Mouse (Mus musculus) CH12.LX (cell line): ENCODE measurements at regions not wholly inside any gene's neighbourhood (a gene's known extent, or its start where the extent isn't known, plus 50 kb on each side); places are given as distances from the start of the nearest gene placed in this dataset.

Experiments used
- DNase-seq: peaks from one replicate; pipeline ENCODE4 v3.0.0-alpha.2; 2013; ENCODE audit errors: extremely low read depth
- H3K27ac ChIP-seq: 2 replicates; pipeline ENCODE4 v1.5.1; 2012; ENCODE audit warnings: low read depth, mild to moderate bottlenecking, control low read depth, moderate library complexity; ENCODE audit not compliant: insufficient read depth
- H3K27me3 ChIP-seq: replicated peaks from 2 replicates; pipeline ENCODE3; 2012; ENCODE audit warnings: inconsistent platforms
- H3K36me3 ChIP-seq, 2 experiments: replicated peaks in 1 of 2; 2 replicates each; pipeline versions ENCODE3 to v1.6.1; 2012; ENCODE audit warnings: inconsistent platforms in 1 of 2, low read length in 1 of 2, mild to moderate bottlenecking in 1 of 2, mixed read lengths in 1 of 2, moderate library complexity in 1 of 2; ENCODE audit not compliant: control insufficient read depth in 1 of 2, insufficient read depth in 1 of 2
- H3K4me1 ChIP-seq, 2 experiments: 2 replicates each; pipeline ENCODE4 v1.6.1; 2012; ENCODE audit warnings: inconsistent platforms in 1 of 2, moderate library complexity in 1 of 2; ENCODE audit not compliant: insufficient read depth in 2 of 2, control insufficient read depth in 1 of 2
- H3K4me2 ChIP-seq: 2 replicates; pipeline ENCODE4 v1.6.1; 2012; ENCODE audit warnings: low read depth, mild to moderate bottlenecking, control low read depth; ENCODE audit not compliant: poor library complexity, insufficient read depth, severe bottlenecking
- H3K4me3 ChIP-seq, 3 experiments: fragments of 150-350 bp in 1 of 3; sonication (generic) in 1 of 3; replicated peaks in 1 of 3; 2 replicates each; pipeline versions ENCODE3 to v1.5.1; 2011 to 2012; ENCODE audit warnings: low read depth in 2 of 3, low read length in 2 of 3, mild to moderate bottlenecking in 2 of 3, moderate library complexity in 2 of 3, control low read depth in 1 of 3, improper control_type of control experiment in 1 of 3, inconsistent platforms in 1 of 3, mixed read lengths in 1 of 3; ENCODE audit not compliant: poor library complexity in 1 of 3
- H3K79me2 ChIP-seq: replicated peaks from 2 replicates; pipeline ENCODE4 v1.6.1; 2012; ENCODE audit warnings: mild to moderate bottlenecking, moderate library complexity; ENCODE audit not compliant: control insufficient read depth, poor library complexity, insufficient read depth, severe bottlenecking; ENCODE audit errors: extremely low read depth
- H3K9ac ChIP-seq: 2 replicates; pipeline ENCODE4 v1.6.1; 2012; ENCODE audit warnings: low read depth, mild to moderate bottlenecking, control low read depth, moderate library complexity; ENCODE audit not compliant: insufficient read depth
- H3K9me3 ChIP-seq: replicated peaks from 2 replicates; pipeline ENCODE3; 2012; ENCODE audit warnings: low read length, inconsistent platforms, mixed read lengths
- CTCF ChIP-seq, 2 experiments: IDR thresholded peaks in 1 of 2; conservative IDR thresholded peaks in 1 of 2; 2 replicates each; pipeline ENCODE4 v1.5.1; 2011 to 2012; ENCODE audit warnings: low read depth in 2 of 2, low read length in 2 of 2, improper control_type of control experiment in 1 of 2, inconsistent platforms in 1 of 2, mild to moderate bottlenecking in 1 of 2, moderate library complexity in 1 of 2
- E2F4 ChIP-seq: IDR thresholded peaks from 2 replicates; pipeline ENCODE4 v1.6.1; 2011; ENCODE audit warnings: low read depth, low read length, improper control_type of control experiment; ENCODE audit not compliant: insufficient replicate concordance
- EP300 ChIP-seq: IDR thresholded peaks from 2 replicates; pipeline ENCODE4 v1.6.1; 2011; ENCODE audit warnings: low read length, improper control_type of control experiment
- HCFC1 ChIP-seq: IDR thresholded peaks from 2 replicates; pipeline ENCODE4 v1.6.1; 2012; ENCODE audit warnings: low read depth, mild to moderate bottlenecking, inconsistent platforms, low read length, improper control_type of control experiment
- IRF4 ChIP-seq: IDR thresholded peaks from 2 replicates; pipeline ENCODE4 v1.6.1; 2014; ENCODE audit warnings: low read depth, mild to moderate bottlenecking, inconsistent platforms, low read length, improper control_type of control experiment
- KAT2A ChIP-seq: IDR thresholded peaks from 2 replicates; pipeline ENCODE4 v1.6.1; 2012; ENCODE audit warnings: low read length, improper control_type of control experiment, inconsistent platforms; ENCODE audit not compliant: insufficient replicate concordance
- MAZ ChIP-seq: IDR thresholded peaks from 2 replicates; pipeline ENCODE4 v1.6.1; 2012; ENCODE audit warnings: low read depth, mild to moderate bottlenecking, inconsistent platforms, low read length, improper control_type of control experiment, moderate library complexity
- MEF2A ChIP-seq: IDR thresholded peaks from 2 replicates; pipeline ENCODE4 v1.6.1; 2014; ENCODE audit warnings: low read depth, mild to moderate bottlenecking, inconsistent platforms, low read length, improper control_type of control experiment, borderline replicate concordance
- MXI1 ChIP-seq: IDR thresholded peaks from 2 replicates; pipeline ENCODE4 v1.6.1; 2011; ENCODE audit warnings: mild to moderate bottlenecking, low read depth, low read length, improper control_type of control experiment
- MYC ChIP-seq: IDR thresholded peaks from 2 replicates; pipeline ENCODE4 v1.6.1; 2011; ENCODE audit warnings: low read depth, mild to moderate bottlenecking, improper control_type of control experiment, low read length
- NELFE ChIP-seq: IDR thresholded peaks from 2 replicates; pipeline ENCODE4 v1.6.1; 2011; ENCODE audit warnings: low read depth, low read length, improper control_type of control experiment
- POLR2AphosphoS2 ChIP-seq: IDR thresholded peaks from 2 replicates; pipeline ENCODE4 v1.6.1; 2011; ENCODE audit warnings: low read depth, low read length, improper control_type of control experiment
- RCOR1 ChIP-seq: conservative IDR thresholded peaks from 2 replicates; pipeline ENCODE4 v1.6.1; 2012; ENCODE audit warnings: low read depth, mild to moderate bottlenecking, inconsistent platforms, low read length, improper control_type of control experiment
- SIN3A ChIP-seq: IDR thresholded peaks from 2 replicates; pipeline ENCODE4 v1.6.1; 2012; ENCODE audit warnings: low read length, improper control_type of control experiment, inconsistent platforms
- UBTF ChIP-seq: IDR thresholded peaks from 2 replicates; pipeline ENCODE4 v1.6.1; 2012; ENCODE audit warnings: low read depth, mild to moderate bottlenecking, inconsistent platforms, low read length, improper control_type of control experiment, moderate library complexity
- USF1 ChIP-seq: IDR thresholded peaks from 2 replicates; pipeline ENCODE4 v1.6.1; 2014; ENCODE audit warnings: low read depth, mild to moderate bottlenecking, inconsistent platforms, low read length, improper control_type of control experiment
- USF2 ChIP-seq: conservative IDR thresholded peaks from 2 replicates; pipeline ENCODE4 v1.6.1; 2011; ENCODE audit warnings: low read depth, low read length, improper control_type of control experiment
- ZC3H11A ChIP-seq: IDR thresholded peaks from 2 replicates; pipeline ENCODE4 v1.6.1; 2012; ENCODE audit warnings: low read depth, mild to moderate bottlenecking, inconsistent platforms, low read length, improper control_type of control experiment
- ZKSCAN1 ChIP-seq: IDR thresholded peaks from 2 replicates; pipeline ENCODE4 v1.6.1; 2012; ENCODE audit warnings: low read depth, inconsistent platforms, low read length, improper control_type of control experiment, borderline replicate concordance
- ZMIZ1 ChIP-seq: IDR thresholded peaks from 2 replicates; pipeline ENCODE4 v1.6.1; 2012; ENCODE audit warnings: low read depth, mild to moderate bottlenecking, inconsistent platforms, low read length, improper control_type of control experiment
- dilution Hi-C: fragments of 300-500 bp; cut with MboI; formaldehyde crosslinking; loops from 2 replicates; pipeline ENCODE4 v1.14.3; 2020; ENCODE audit warnings: low sequenced_read_pairs; ENCODE audit not compliant: extremely low pct_unique_long_range_greater_than_20kb, extremely low pct_ligation_motif_present
- in situ Hi-C: fragments of 300-500 bp; cut with MboI; formaldehyde crosslinking; loops from 3 replicates; pipeline ENCODE4 v1.14.3; 2019; ENCODE audit warnings: low sequenced_read_pairs, low pct_ligation_motif_present, low pct_unique_long_range_greater_than_20kb, mixed read lengths

DNA sequence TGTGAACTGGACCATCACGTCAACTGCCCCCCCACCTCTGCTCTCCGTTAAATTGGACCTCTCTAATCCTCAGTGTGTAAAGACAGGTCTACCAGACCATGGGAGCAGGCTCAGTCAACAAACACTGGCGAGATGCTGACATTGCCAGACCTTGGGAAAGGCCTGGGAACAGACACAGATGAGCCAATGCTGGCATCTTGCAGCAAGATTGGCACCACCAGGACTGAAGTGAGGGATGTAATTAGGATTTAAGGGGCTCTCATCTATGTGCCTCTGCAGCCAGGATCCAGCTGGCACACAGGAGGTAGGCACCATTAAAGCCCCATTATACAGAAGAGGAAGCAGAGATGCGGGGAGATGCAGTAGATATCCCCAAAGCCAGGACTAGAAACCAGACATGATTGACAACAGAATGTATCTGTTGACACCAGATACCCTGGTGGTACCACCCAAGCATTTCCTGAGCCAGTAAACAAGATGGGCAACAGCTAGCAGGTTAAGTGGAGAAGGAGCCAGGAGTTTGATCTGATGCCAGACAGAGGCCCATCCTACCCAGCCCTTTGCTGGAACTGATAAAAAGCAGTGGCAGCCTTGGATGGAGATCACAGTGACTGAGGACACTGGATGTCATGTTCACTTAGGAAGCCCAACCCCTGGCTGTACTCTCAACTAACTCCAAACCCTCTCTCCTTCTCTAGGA, 59.7 kb upstream of the Cplx2 start:
- dilution Hi-C loops = no loop called here
- Histone ChIP-seq H3K4me1 (peaks cover 2 to 34% of the 10 kb centered on the region in 2 experiments), H3K27me3 (peaks cover 76% of the 10 kb centered on the region), H3K4me3 (no peak overlapping the region)
- TF ChIP-seq ZMIZ1 = no peak
- TF ChIP-seq NELFE = no peak
- TF ChIP-seq E2F4 = no peak
- TF ChIP-seq MYC = no peak
- no peak for TF ChIP-seq POLR2AphosphoS2
- TF ChIP-seq CTCF (conservative IDR thresholded peaks at IDR 0.05 in 1 of 2, IDR thresholded peaks at IDR 0.05 in 1 of 2; ENCODE audit: low read depth in 2 of 2, low read length in 2 of 2) = no peak
- TF ChIP-seq ZKSCAN1 = no peak
- TF ChIP-seq MAZ = no peak
- no peak for TF ChIP-seq HCFC1
- TF ChIP-seq UBTF = no peak
- no peak for TF ChIP-seq SIN3A
- TF ChIP-seq IRF4 = no peak
- no peak for TF ChIP-seq MEF2A
- TF ChIP-seq RCOR1 = no peak
- TF ChIP-seq USF2 = no peak
- TF ChIP-seq USF1 = no peak
- no peak for TF ChIP-seq ZC3H11A
- TF ChIP-seq EP300 = no peak
- no peak for TF ChIP-seq KAT2A
- TF ChIP-seq, all 38 proteins: peak for 0
- no peak for DNase-seq
- H3K9me3 ChIP-seq = no peaks in the 10 kb centered on the region
- H3K27ac ChIP-seq = no peak overlapping the region
- H3K9ac ChIP-seq = no peak overlapping the region
- in situ Hi-C loops = no loop called here
- H3K36me3 ChIP-seq = no peaks in the 10 kb centered on the region
- H3K4me2 ChIP-seq = no peak overlapping the region
- H3K79me2 ChIP-seq = no peaks in the 10 kb centered on the region

DNA sequence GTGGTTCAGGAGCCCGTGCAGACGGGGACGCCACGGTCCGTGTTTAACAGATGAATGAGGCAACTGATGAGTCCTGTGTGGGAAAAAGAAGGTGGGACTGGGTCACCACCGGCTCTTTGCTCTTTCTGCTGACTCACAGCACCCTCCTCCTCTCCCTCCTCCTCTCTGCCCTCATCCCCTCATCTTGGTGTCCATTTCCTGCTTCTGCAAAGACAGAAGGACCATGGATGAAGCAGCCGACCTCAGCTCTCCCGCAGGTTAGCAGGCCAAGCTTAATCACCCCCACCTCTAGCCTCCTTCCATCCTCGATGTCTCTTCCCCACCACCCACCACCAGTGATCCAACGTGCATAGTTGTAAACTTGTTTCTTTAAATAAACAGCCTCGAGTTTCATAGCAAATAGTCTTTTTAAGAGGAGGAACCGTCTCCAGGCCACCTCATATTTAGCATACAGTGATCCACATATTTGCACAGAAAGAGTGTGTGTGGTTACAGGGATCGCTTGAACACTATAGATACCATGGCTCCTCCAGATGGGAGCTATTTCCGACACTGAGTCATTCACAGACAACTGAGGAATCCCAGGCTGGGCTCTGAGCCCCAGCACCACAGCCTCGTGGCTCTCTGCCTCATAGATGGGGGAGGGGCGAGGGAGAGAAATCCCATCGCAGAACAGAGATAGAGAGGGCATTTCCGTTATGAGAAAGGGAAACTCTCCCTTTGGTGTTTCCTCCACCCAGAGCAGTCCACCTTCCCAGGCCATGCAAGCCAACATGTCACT, 58.6 kb upstream of the Cplx2 start:
- no peaks in the 10 kb centered on the region for H3K79me2 ChIP-seq
- no peak overlapping the region for H3K4me2 ChIP-seq
- H3K9me3 ChIP-seq = no peaks in the 10 kb centered on the region
- peaks cover 69% of the 10 kb centered on the region for H3K27me3 ChIP-seq
- peaks cover 2 to 29% of the 10 kb centered on the region in 2 experiments for H3K4me1 ChIP-seq
- 0 out of 2 replicates have a peak, but pooled peaks have one; percentile 12 for TF ChIP-seq MXI1
- TF ChIP-seq ZMIZ1 = no peak
- H3K4me3 ChIP-seq = no peak overlapping the region
- H3K9ac ChIP-seq = no peak overlapping the region
- no peak for DNase-seq
- no peak overlapping the region for H3K27ac ChIP-seq
- dilution Hi-C loops (no loop called here), in situ Hi-C loops (no loop called here)
- no peaks in the 10 kb centered on the region for H3K36me3 ChIP-seq
